ENCODE assay signal across 10 mouse cellular contexts in genomic region chr15:99093291-99094258, GRCm38 (mm10). TPM values are rescaled to one million over a fixed set of nuclear protein-coding genes. Genes with fewer than 3 reads are reported as not detected.
DNase-seq lines count a peak whose midpoint lies in the region; ATAC-seq lines count a peak whose summit lies in the region.
"Had no signal": no experiment of that assay in that cellular context is flagged by ENCODE, and none has a peak within 500 bp of the region (broad histone marks: within the 10 kb centered on the region; RNA-seq: fewer than 3 reads in every experiment).

No protein-coding gene starts in this region.

- H3K27me3 ChIP-seq in forebrain, embryonic 15.5 days, result peaks cover 44% of the 10 kb centered on the region
- H3K27me3 ChIP-seq in liver, embryonic 16.5 days (ENCODE audit: control insufficient read depth, insufficient read depth, low read depth, low read length), result peaks cover 97% of the 10 kb centered on the region

- H3K4me1 ChIP-seq in forebrain, embryonic 15.5 days, result peaks cover 54% of the 10 kb centered on the region
- H3K4me1 ChIP-seq in liver, embryonic 16.5 days (ENCODE audit: control insufficient read depth, low read depth, low read length), result peaks cover 18% of the 10 kb centered on the region

- DNase-seq in gastrocnemius, postnatal 10 days, result peak; percentile 34
- DNase-seq in gastrocnemius, adult 8-10 months (ENCODE audit: low spot score in 2 of 2), result no peak
- DNase-seq in cerebellum, adult 11 months, result peak; percentile 36
- peak; percentile 55 for DNase-seq in induced T-regulatory cell, adult 2 months (ENCODE audit: low read depth)
- peak; percentile 85 for DNase-seq in neural tube, embryonic 10.5 days (ENCODE audit: extremely low spot score, low spot score)
- DNase-seq in spleen, postnatal 36 days (ENCODE audit: low spot score in 2 of 2), result no peak

- peak; percentile 47; the same call in 1 of the 2 replicates for ATAC-seq in forebrain, embryonic 15.5 days (replicated peaks)
- ATAC-seq in liver, embryonic 16.5 days (ENCODE audit: low read depth), result no peak

- WGBS in forebrain, embryonic 15.5 days, result 1% methylated on average over 55 of the region's 56 CpGs
- 2% methylated on average over 56 of the region's 56 CpGs for WGBS in liver, embryonic 16.5 days (ENCODE audit: insufficient replicate concordance)

- H3K27ac ChIP-seq in forebrain, embryonic 15.5 days (replicated peaks), result peak overlapping the region; percentile 41
- H3K27ac ChIP-seq in liver, embryonic 16.5 days (ENCODE audit: low read length), result no peak overlapping the region

- no peaks in the 10 kb centered on the region for H3K36me3 ChIP-seq in forebrain, embryonic 15.5 days
- no peaks in the 10 kb centered on the region for H3K36me3 ChIP-seq in liver, embryonic 16.5 days (ENCODE audit: control insufficient read depth, insufficient read depth)
- H3K36me3 ChIP-seq: G1E had no signal

- peak overlapping the region; percentile 45 for H3K4me3 ChIP-seq in forebrain, embryonic 15.5 days
- H3K4me3 ChIP-seq in liver, embryonic 16.5 days (ENCODE audit: low read depth, low read length), result peak overlapping the region; percentile 45

- peak overlapping the region; percentile 66 for H3K4me2 ChIP-seq in forebrain, embryonic 15.5 days (replicated peaks)
- H3K4me2 ChIP-seq in liver, embryonic 16.5 days (ENCODE audit: low read depth, low read length), result peak overlapping the region; percentile 64

- H3K9me3 ChIP-seq in forebrain, embryonic 15.5 days, result no peaks in the 10 kb centered on the region
- H3K9me3 ChIP-seq in liver, embryonic 16.5 days (replicated peaks; ENCODE audit: control insufficient read depth, low read length), result no peaks in the 10 kb centered on the region
- H3K9me3 ChIP-seq: G1E had no signal

- H3K9ac ChIP-seq in forebrain, embryonic 15.5 days (replicated peaks), result peak overlapping the region; percentile 48
- H3K9ac ChIP-seq in liver, embryonic 16.5 days (ENCODE audit: low read depth, low read length), result no peak overlapping the region

RNA-seq across cellular contexts. Expression of gene Dnajc22, which starts 0.6 kb away (rescaled TPM):
- total RNA-seq in gastrocnemius, postnatal 10 days (2021), result under 1 TPM in 1 of 2 experiments, not detected in 1; 0.50 TPM
- total RNA-seq in gastrocnemius, adult 8-10 months (2022), result under 1 TPM in 1 of 4 experiments, not detected in 3; 0.24 TPM
- polyA plus RNA-seq in forebrain, embryonic 15.5 days (2015; fragmentation: Nextera tagmentation; extraction: Ambion mirVana), result 0.46 and 0.53 TPM in 2 replicates
- polyA plus RNA-seq in liver, embryonic 16.5 days (2015; fragmentation: Nextera tagmentation; extraction: Ambion mirVana), result 18.5 and 19.2 TPM in 2 replicates
- total RNA-seq: left cerebral cortex, postnatal 10 days had no signal
- polyA plus RNA-seq: G1E had no signal

RNA-seq across cellular contexts. Expression of gene C1ql4, which starts 6.0 kb away (rescaled TPM):
- total RNA-seq in gastrocnemius, postnatal 10 days (2021), result not detected
- not detected for total RNA-seq in gastrocnemius, adult 8-10 months (2022)
- 0.28 and 0.33 TPM in 2 replicates for polyA plus RNA-seq in forebrain, embryonic 15.5 days (2015; fragmentation: Nextera tagmentation; extraction: Ambion mirVana)
- polyA plus RNA-seq in liver, embryonic 16.5 days (2015; fragmentation: Nextera tagmentation; extraction: Ambion mirVana), result not detected in 2 replicates
- total RNA-seq: G1E; left cerebral cortex, postnatal 10 days had no signal
- polyA plus RNA-seq: G1E had no signal

RNA-seq across cellular contexts. Expression of gene Troap, which starts 19.2 kb away (rescaled TPM):
- total RNA-seq in gastrocnemius, postnatal 10 days (2021), result 1 to 10 TPM; 2.5 to 4.6 TPM
- total RNA-seq in gastrocnemius, adult 8-10 months (2022), result not detected
- 19.8 and 24.8 TPM in 2 replicates for polyA plus RNA-seq in forebrain, embryonic 15.5 days (2015; fragmentation: Nextera tagmentation; extraction: Ambion mirVana)
- polyA plus RNA-seq in liver, embryonic 16.5 days (2015; fragmentation: Nextera tagmentation; extraction: Ambion mirVana), result 13.3 and 15.2 TPM in 2 replicates

RNA-seq across cellular contexts. Expression of gene Spats2, which starts 32.1 kb away (rescaled TPM):
- 10 to 100 TPM; 12.3 to 14.5 TPM for total RNA-seq in gastrocnemius, postnatal 10 days (2021)
- total RNA-seq in gastrocnemius, adult 8-10 months (2022), result 1 to 10 TPM; 3.0 to 5.4 (median 4.1) TPM
- polyA plus RNA-seq in forebrain, embryonic 15.5 days (2015; fragmentation: Nextera tagmentation; extraction: Ambion mirVana), result 42.9 and 43.7 TPM in 2 replicates
- 5.5 and 6.0 TPM in 2 replicates for polyA plus RNA-seq in liver, embryonic 16.5 days (2015; fragmentation: Nextera tagmentation; extraction: Ambion mirVana)
- polyA plus RNA-seq: G1E had no signal

RNA-seq across cellular contexts. Expression of gene Prph, which starts 38.6 kb away (rescaled TPM):
- total RNA-seq in gastrocnemius, postnatal 10 days (2021), result 1 to 10 TPM; 1.7 to 2.0 TPM
- under 1 TPM in 3 of 4 experiments, not detected in 1; 0.31 to 0.58 (median 0.35) TPM for total RNA-seq in gastrocnemius, adult 8-10 months (2022)
- 0.97 and 1.3 TPM in 2 replicates for polyA plus RNA-seq in forebrain, embryonic 15.5 days (2015; fragmentation: Nextera tagmentation; extraction: Ambion mirVana)
- 0.86 and 1.1 TPM in 2 replicates for polyA plus RNA-seq in liver, embryonic 16.5 days (2015; fragmentation: Nextera tagmentation; extraction: Ambion mirVana)
- total RNA-seq: G1E had no signal
- polyA plus RNA-seq: G1E had no signal

Comparison
In these comparisons a context has a peak if more than half of its experiments do, and no peak if none do; other contexts are left out.
1. DNase-seq: peak in gastrocnemius, postnatal 10 days (single experiment), cerebellum, adult 11 months (single experiment), induced T-regulatory cell, adult 2 months (single experiment) and neural tube, embryonic 10.5 days (single experiment); none in gastrocnemius, adult 8-10 months (0 of 2) and spleen, postnatal 36 days (0 of 2).